Mouse (Mus musculus) embryo, embryonic 10.5 days (tissue): ENCODE data around the gene Kcnmb1.

Experiments used
- DNase-seq: peaks from one replicate; pipeline ENCODE4 v3.0.0-alpha.2; 2015; ENCODE audit warnings: low spot score

Gene Kcnmb1

DNA sequence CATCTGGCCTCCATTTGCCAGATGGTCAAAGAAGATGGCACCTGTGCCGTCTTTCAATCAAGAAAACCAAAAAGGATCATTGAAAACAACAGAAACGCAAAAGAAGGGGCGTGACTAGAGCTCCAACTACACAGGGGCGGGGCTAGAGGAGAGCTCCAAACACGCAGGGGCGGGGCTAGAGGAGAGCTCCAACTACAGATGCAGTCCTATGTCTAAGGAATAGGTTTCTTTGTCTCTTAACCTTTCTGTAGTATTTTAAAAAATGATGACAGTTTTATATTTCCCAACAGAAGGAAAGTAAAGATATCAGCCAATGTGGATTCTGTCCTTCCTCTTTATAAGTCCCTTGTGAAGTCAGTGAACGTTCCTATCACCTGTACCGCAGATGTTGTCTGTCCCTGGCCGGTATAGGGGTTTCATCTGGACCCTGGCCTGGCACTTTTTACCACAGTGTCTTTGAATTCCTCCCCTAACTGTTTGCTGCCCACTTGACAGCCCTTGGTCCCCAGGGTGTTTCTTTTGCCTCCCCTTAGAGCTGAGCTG, 18.0 kb upstream of the Kcnmb1 start:
- DNase-seq = no peak

DNA sequence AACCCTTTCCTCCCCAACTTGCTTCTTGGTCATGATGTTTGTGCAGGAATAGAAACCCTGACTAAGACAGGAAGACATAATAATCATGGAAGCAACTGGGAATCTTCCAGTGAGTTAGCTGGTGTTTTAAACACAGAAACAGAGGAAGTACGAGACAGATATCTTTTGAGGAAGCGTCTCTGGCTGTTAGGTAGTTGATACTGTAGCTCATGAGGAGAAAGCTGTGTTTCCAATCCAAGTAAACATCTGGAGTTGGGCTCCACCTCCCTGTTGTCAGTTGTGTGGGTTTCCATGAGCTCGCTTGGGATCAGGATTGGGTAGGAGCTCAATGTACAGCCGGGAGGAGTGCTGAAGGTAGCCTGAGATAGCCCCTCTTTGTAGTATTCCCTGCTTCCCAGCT, 16.3 kb upstream of the Kcnmb1 start:
- no peak for DNase-seq

DNA sequence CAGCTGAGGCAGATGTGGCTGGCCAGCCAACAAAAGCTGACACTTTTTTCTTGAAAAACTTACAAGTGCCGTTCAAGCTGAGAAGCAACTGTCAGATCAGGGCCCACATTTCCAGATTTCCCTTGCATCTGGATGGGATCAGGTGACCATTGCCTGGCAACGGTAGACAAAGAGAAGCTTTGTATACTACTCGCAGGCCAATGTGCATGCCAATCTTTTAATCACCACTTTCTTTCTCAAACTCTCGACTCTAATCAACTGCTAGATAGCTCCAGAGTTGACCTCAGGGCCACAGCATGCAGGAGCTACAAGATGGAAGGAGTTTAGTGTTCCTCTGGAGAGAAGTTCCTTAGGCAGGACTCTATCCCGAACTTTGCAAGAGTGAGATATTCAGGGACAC, 11.7 kb upstream of the Kcnmb1 start:
- peak; percentile 50 for DNase-seq

DNA sequence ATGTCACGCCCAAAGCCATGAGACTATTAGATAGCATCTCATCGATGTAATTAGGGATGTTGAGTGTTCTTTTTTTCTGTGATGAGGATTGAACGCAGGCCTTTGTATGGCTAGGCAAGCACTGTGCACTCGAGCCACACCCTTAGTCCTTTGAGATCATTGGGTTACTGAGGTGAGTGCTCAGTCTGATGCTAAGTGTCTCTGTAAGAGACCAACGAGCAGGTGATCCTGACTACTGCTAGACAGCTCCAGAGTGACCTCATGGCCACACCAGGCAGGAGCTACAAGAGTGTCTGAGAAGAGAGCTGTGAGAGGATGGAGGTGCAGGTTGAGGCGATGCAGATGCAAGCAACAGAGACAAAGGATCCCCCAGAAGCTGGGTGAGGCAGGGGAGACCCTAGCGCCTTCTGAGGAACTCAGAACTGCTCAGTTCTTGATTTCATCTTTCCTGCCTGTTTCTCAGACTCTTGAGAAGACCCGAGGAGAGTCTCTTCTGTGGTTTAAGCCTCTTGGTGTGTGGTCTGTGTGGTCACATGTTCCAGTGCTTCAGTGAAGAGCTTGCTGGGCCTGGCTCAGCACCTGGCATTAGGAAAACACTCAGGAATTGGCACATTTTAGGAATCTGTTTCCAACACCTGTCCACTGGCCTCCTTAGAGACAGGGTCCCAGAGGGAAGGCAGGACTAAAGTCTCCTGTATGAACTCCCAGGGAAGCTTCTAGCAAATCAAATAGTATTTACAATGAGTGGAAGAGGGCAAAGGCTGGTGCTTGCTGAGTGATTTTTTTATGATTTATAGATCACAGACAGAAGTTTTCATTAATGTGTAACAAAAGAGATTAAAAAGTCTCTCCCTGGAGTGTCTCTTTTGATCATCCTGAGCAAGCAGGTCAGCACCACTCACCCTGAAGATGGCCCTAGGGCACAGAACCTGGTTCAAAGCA, 10.9 kb upstream of the Kcnmb1 start:
- DNase-seq = no peak

DNA sequence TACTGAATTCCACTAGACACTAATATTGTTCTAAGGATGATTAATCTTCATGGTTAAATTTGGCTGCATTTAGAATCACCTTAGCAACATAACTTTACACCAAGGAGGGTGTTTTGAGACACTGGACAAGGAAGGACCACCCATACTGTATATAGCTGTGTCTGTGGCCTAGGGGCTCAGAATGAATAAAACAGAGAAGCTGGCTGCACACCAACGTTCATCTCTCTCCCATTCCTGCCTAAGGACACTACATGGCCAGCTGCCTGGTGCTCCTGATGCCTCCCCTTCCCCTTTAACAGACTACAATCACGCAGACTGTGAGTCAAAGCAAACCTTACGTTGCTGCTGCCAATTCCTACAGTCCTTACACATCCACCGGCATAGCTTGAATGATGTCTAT, 6.8 kb upstream of the Kcnmb1 start:
- no peak for DNase-seq

DNA sequence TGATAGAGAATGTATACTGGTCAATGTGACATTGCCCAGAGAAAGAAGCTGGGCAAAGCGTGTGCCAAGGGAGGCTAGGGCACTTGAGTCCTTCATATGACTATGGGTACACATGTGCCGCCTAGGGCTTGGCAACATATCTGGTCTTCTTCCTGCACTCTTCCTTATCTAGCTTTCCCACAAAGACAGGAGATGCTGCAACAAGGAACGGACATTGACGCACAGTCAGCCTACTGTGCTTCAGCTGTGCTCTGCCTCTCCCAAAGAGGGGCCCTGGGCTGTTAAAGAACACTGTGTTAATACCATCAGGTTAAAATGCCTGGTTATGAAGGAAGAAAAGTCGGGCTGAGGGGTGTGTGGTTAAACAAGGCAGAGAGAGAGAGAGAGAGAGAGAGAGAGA, 6.2 kb upstream of the Kcnmb1 start:
- DNase-seq = no peak

DNA sequence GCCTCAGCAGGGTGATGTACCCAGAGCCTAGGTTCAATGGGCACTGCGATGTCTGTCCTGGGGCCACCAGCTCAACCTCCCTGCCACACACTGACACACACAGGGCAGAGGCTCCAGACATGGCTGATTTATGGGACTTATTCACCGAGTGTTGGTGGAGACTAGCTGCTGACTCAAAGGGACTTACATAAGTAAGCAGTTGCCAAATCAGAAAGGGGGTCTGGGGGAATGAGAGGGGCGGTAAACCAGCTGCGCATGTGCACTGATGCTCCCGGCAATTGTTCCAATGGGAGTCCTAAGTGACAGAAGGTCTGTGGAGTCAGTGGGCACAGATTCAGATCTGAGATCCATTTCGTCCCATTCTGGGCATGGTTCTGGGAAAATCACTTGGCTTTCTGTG, 5.2 kb upstream of the Kcnmb1 start:
- no peak for DNase-seq

DNA sequence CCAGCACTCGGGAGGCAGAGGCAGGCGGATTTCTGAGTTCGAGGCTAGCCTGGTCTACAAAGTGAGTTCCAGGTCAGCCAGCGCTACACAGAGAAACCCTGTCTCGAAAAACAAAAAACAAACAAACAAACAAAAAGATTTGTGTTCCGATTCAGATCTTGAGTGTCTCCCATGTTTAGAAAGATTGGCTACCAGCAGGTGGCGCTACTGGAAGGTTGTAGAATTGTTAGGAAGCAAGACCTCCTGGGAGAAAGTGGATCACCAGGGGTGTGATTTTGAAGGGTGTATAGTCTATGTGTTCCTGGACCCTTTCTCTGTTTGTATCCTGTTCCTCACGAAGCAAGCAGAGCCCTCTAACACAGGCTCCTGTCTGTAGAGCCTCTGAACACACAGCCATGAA, 4.1 kb upstream of the Kcnmb1 start:
- peak; percentile 63 for DNase-seq

DNA sequence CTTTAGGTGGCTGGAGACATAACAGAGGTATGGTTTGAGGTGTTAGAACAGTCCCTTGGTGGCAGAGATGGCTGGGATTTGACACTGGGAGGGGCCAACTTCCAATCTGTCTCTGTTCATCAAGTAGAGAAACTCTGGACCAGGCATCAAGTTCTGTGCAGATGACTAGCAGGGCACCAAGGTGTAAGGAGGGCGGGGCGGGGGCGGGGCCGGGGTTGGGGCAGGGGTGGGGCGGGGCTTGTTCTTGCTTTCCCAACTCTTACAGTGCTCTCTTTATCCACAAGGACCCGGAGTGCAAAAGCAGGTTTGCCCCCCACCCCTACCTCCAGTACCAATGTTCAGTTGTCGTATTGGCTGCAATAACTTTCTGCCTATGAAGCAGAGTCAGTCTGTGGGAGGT, 635 bp upstream of the Kcnmb1 start:
- DNase-seq = no peak

DNA sequence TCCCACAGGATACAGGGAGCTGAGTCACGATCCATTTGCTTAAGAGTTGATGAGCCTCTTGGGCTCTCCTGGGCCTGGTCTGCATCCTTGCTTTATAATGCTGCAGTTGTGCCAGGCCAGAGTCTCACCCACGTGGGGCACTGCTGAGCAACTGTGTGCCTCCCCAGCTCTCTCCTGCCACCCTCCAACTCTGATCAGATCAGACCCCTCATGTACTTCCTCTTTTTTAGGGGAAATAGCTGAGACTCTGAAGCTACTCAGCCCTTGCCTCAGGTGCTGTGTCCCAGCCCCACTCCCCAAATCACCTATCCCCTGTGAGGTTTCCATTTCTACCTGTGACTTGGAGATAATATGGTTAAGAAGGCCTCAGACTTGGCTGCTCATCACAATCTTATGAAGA, 2.6 kb downstream of the Kcnmb1 start:
- DNase-seq = no peak

DNA sequence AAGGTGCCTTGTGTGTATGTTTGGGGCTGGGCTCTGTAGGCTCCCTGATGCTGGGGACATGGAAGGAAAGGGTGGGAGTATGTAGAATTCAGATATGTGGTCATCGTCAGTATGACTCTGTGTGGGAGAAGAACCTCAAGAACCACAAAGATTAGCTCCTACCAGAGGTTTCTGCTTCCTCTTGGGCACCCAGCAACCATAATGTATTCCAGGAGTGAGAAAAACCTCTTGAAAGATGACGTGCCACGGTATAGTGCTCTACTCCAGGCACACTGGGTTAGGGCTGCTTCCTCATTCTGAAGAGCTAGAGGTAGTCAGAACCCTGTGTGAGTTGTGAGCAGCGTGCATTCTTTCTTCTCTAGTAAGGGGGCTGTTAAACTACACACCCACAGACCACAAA, 4.9 kb downstream of the Kcnmb1 start:
- DNase-seq = no peak

DNA sequence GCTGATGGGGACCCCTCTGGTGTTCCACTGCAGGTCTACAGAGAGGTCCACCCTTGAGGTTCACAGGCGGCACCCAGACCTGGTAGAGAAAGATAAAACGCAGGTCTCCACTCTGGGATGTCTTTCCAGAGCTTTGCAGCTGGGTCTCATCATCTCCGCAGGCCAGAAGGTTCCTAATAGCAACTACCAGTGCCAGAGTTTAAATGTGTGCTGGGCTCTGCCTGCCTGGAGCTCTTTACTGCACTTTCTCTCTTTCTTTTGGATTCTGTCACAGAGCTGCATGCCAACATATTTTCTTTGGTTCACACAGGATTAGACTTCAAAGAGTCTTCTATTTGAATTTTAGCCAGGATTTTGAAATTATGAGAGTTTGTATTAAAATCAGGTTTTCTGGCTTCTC, 6.4 kb downstream of the Kcnmb1 start:
- DNase-seq = no peak

DNA sequence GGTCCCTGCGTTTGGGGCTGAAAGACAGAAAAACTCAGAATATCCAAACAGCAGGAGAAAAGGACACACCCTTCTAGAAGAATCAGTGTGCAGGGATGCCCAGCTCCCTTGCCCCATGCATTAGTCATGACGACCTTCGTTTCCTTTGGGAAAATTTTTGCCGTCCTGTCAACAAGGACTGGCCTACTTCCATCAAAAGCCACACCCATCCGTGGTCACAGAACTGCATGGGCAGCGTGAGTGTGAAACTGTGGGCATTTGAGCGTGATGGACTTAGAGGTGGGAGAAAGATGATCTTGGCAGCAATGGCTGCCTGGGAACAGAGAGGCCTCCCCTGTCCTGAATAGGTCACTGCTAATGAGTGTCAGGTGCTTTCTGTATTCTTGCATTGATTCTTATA, 9.3 kb downstream of the Kcnmb1 start:
- DNase-seq = no peak

DNA sequence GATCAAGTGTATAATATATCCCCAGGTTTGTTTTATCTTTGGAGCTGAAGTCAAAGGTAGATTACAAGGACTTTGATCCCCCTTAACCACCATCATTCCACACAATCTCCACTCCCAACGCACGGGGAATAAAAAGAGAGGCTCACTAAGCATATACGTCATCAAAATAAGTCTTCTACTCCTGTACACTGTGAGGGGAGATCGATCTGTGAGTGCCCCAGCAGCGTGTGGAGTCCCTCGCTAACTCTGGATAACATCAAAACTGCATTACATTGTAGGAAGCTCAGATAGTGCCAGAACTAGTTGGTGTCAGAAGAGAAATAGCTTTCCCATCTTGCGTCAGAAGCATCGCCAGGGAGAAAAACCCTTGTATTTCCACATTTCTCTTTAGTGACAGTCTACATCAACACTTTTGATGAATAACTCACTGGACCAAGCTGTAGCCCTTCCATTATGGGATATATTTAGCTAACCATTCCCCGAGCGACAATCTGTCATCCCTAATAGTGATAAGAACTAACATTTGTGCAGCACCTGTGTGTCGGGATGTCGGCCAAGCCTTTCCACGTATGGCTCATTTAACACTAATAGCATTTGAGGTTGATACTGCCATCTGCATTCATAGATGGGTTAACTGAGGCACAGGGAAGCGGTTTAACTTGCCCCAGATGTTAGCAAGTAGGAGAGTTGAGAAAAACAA, 11.7 kb downstream of the Kcnmb1 start:
- DNase-seq = no peak

DNA sequence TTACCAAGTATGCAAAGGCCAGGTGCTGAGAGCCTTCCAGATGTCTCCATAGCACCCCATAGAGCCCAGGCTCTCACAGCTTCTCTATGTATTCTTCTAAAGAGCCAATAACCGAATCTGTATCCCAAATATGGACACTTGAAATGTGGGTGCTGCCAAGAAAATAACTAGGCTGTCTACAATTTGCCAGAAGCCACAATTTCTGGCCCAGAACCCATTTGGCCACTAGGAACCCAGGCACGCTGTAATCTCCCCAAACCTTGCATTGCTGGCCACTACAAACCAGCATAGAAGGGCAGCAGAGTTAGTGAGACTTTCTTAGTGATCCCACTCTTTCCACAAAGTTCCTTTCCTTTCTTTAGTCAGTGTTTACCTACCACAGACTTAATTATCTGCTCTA, 12.3 kb downstream of the Kcnmb1 start:
- no peak for DNase-seq

DNA sequence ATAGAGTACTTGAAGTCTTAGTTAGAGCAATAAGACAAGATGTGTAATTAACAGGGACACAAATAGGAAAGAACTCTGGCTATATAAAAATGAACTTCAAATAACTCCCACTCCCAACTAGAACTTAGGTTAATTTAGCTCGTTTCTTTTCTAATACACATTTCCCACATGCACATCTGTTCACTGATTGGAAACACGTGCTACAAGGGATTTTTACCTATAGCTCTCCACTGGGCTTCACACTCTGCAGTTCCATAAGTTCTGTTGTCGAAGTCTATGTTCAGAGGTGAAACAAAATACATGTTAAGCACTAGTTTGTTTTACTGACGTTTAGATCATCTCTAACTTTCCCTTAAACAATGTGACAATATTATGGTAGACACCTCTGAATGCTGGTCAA, 17.3 kb downstream of the Kcnmb1 start:
- DNase-seq = no peak

DNA sequence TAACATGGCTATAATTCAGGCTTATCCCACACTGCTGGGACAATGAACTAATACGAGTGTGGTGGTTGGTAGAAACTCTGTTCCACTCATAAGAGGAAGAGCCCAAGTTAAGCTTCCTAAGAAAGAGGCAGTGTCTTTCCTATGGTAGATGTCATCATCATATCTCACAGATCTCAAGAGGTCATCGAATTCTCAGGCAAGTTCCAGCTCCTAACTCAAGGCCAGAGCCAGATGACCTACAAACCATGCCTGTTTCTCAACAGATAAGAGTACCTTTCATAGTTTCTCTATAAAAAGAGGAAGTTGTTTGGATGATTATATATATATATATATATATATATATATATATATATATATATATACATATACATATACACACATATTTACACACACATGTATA, 23.7 kb downstream of the Kcnmb1 start:
- no peak for DNase-seq

DNA sequence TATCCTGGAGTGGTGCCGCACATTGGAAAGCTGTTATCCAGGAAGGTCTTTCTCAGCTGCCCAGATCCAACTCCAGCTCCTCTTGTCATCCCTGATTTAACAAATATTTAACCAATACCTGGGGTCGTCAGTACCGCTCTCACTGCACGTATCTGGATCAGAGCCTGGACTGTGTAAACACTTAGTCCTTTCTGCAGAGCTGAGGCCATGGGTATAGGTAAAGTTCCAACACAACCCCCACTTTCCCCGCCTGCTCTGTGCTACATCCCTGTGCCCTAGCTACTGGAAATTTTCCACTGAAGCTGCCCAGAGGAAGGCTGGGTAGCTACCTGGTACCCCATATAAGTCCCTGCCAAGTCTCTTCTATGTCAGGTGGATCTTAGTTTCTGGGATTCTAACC, 27.2 kb downstream of the Kcnmb1 start:
- DNase-seq = no peak

DNA sequence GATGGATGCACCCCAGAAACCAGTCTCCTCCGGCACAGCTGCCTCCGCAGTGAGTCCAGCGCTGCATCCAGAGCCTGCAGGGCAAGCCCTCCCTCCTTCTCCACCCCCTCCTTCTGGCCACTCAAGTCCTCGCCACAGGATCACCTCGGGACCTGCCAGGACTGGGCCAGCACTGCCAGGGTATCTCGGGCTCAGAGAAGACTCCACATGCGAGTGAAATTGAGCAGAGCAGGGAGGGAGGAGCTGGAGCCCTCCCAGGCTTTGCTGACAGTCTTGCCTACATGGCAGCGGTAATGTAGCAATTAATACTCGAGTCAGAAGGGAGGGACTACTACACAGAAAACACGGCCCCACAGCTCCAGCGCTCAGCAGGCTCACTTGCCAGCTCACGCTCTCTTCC, 30.1 kb downstream of the Kcnmb1 start, which contains the start of gene Kcnip1:
Gene Kcnip1 (minus strand): TSS at position 215 of the 400 bp plus-strand sequence.
- DNase-seq = no peak

DNA sequence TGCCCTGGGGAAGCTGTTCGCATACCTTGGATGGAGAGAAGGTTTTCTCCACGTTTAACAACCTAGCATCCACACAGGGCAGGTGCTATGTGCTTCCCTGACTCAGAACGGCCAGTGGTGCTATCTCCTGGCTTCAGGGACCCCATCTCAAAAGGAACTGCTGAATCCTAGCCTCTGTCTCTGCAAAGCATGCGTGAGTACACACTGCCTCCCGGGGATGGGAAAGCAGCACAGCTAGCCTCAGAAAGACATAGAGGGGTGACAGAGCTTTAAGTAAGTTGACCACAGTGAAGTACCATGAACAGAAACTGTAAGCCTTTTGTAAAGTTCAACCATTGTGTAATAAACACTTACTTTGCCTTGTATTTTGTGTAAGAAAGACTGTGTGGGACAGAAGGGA, 30.7 kb downstream of the Kcnmb1 start:
- no peak for DNase-seq

DNA sequence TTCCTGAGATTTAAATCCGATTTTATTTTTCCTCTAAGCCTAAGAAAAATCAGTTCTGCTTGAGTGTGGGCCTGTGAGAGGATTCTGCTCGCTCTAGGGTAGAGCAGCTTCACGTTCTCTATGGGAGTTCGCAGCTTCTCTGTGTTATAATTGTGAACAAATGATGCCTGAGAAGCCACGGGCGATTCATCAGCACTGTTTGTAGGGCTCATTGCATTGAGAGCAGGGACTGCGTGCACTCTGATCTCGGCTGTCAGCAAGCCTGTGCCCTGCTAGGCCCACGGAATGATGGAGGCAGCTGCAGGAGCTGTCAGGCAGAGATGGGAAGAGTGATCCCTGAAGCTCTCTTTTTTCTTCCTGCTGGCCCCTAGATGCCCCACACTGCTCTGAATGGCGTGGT, 35.4 kb downstream of the Kcnmb1 start:
- no peak for DNase-seq

DNA sequence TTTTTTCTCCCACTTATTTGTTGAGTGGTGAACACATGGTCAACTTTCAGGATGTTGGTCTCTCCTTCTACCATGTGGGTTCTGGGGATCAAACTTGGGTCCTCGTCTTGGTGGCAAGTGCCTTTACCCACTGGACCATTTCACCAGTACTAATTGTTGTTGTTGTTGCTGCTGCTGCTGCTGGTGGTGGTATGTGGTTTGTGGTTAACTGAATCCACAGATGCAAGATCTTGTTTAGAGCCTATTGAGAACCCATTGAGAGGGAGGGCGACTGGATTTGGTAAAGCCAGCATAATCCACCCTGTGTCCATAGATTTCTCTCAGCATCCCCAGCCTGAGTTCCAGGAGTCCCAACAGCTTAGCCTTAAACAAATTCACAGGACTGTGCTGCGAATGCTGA, 37.6 kb downstream of the Kcnmb1 start:
- DNase-seq = no peak

DNA sequence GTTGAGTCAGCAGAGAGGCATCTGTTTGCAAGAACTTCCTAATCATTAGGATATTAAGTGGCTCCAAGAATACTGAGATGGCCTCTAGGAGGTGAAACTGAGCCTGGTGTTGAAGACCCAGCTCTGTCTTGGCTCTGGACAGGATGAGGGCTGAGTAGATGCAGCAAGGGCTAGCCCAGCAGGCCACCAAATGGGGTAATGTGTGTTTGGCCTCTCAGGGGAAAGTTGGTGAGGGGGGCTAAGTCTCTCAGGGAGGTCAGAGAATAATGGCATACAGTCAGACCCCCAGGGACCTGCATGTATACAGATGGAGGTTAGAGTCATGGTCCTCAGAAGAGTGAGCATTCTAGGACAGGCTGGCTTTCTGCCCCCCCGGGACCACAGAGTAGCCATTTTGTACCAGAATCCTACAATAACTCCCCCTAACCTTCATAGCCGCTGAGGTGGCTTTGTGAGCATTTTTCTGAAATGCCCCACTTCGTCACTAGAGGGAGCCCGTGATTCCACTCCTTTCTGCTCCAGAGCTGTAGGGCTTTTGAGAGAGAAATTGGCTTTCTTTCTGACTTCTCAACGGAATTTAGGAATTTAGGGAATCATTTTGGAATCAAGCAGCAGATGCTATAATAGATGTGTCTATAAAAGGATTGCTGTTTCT, 39.3 kb downstream of the Kcnmb1 start:
- DNase-seq = peak; percentile 80
